Mouse (Mus musculus) E14TG2a.4 (cell line): ENCODE measurements around the gene Pemt.

Experiments used
- CTCF ChIP-seq: conservative IDR thresholded peaks from 2 replicates; pipeline ENCODE4 v1.5.1; 2014; ENCODE audit warnings: low read length
- POU5F1 ChIP-seq: IDR thresholded peaks from 2 replicates; pipeline ENCODE4 v1.6.1; 2014; ENCODE audit warnings: low read length, borderline replicate concordance

- TF ChIP-seq CTCF (no peak), POU5F1 (no peak)
Observed at GRCm38 (mm10) chr11:59962590-59962989, 83.7 kb downstream of the Pemt start.
